Mouse (Mus musculus) colon, adult 2 months (tissue): ENCODE results near the gene Hmgn2. TPM values are rescaled to one million over a fixed set of nuclear protein-coding genes. Genes with fewer than 3 reads are reported as not detected.

ENCODE experiments used
- polyA plus RNA-seq: library from polyadenylated mRNA; depleted of rRNA; stranded (reverse); fragments of >200 nt; gene quantifications from 2 replicates; pipeline ENCODE4 v1.2.3, GENCODE M21; 2012; rRNA removed

Hmgn2 gene
- polyA plus RNA-seq: 10.1 and 10.9 TPM in 2 replicates

GRCm38 (mm10) chr4:133968150-133968921, at the start of gene Hmgn2:
TSS of gene Hmgn2 (minus strand) at chr4:133968650.

GRCm38 (mm10) chr4:134000466-134001438, 32.3 kb upstream of the Hmgn2 start, which contains the start of gene Dhdds:
TSS of gene Dhdds (minus strand) at chr4:134000918.

Other genes starting within 250 kb of the Hmgn2 start
- gene Arid1a, start 211.9 kb downstream of the Hmgn2 start, polyA plus RNA-seq: 52.8 TPM in 2 replicates
- 173 and 195 TPM in 2 replicates for gene Rps6ka1, start 80.9 kb downstream of the Hmgn2 start, polyA plus RNA-seq
- gene Dhdds, start 32.3 kb upstream of the Hmgn2 start, polyA plus RNA-seq: 19.4 and 19.7 TPM in 2 replicates
- not detected in 2 replicates for gene Lin28a, start 50.2 kb upstream of the Hmgn2 start, polyA plus RNA-seq
- gene Zfp683, start 85.2 kb upstream of the Hmgn2 start, polyA plus RNA-seq: 0.12 and 0.52 TPM in 2 replicates
- gene Crybg2, start 92.2 kb upstream of the Hmgn2 start, polyA plus RNA-seq: 47.0 and 49.2 TPM in 2 replicates
- 22.1 and 23.8 TPM in 2 replicates for gene Cd52, start 126.4 kb upstream of the Hmgn2 start, polyA plus RNA-seq
- gene Ubxn11, start 133.9 kb upstream of the Hmgn2 start, polyA plus RNA-seq: 5.9 and 6.5 TPM in 2 replicates
- 879 and 909 TPM in 2 replicates for gene Sh3bgrl3, start 160.1 kb upstream of the Hmgn2 start, polyA plus RNA-seq
- gene Cep85, start 218.5 kb upstream of the Hmgn2 start, polyA plus RNA-seq: 15.9 and 20.1 TPM in 2 replicates
- not detected in 2 replicates for gene Gm7534, start 234.4 kb upstream of the Hmgn2 start, polyA plus RNA-seq